Mouse (Mus musculus) forebrain, postnatal 0 days (tissue): ENCODE results near the gene Pdzk1. TPM values are rescaled to one million over a fixed set of nuclear protein-coding genes. Genes with fewer than 3 reads are reported as not detected.

Experiments used
- ATAC-seq: fragments of 200-750 bp; cut with Nextera tagmentation; 2 replicates; pipeline ENCODE4 v1.8.0; 2017; ENCODE audit warnings: mild to moderate bottlenecking, moderate library complexity
- DNase-seq: peaks from one replicate; pipeline ENCODE4 v3.0.0-alpha.2; 2015
- H3K27ac ChIP-seq: fragments of 300-500 bp; sonication (generic); 2 replicates; pipeline ENCODE4 v1.5.1; 2014; ENCODE audit warnings: low read depth, mild to moderate bottlenecking, antibody characterized with exemption, low read length, moderate library complexity, mixed read lengths
- H3K27me3 ChIP-seq: fragments of 300-500 bp; sonication (generic); 2 replicates; pipeline ENCODE4 v1.6.1; 2014; ENCODE audit warnings: mild to moderate bottlenecking, low read length, mixed read lengths; ENCODE audit not compliant: insufficient read depth
- H3K36me3 ChIP-seq: fragments of 300-500 bp; sonication (generic); 2 replicates; pipeline ENCODE4 v1.6.1; 2014; ENCODE audit warnings: mild to moderate bottlenecking, moderate library complexity; ENCODE audit not compliant: insufficient read depth
- H3K4me1 ChIP-seq: fragments of 300-500 bp; sonication (generic); 2 replicates; pipeline ENCODE4 v1.6.1; 2014; ENCODE audit warnings: antibody characterized with exemption; ENCODE audit not compliant: insufficient read depth
- H3K4me2 ChIP-seq: fragments of 300-500 bp; sonication (generic); 2 replicates; pipeline ENCODE4 v1.6.1; 2014; ENCODE audit warnings: low read depth, mild to moderate bottlenecking, moderate library complexity
- H3K4me3 ChIP-seq: fragments of 300-500 bp; sonication (generic); 2 replicates; pipeline ENCODE4 v1.5.1; 2014; ENCODE audit warnings: low read depth, low read length, mixed read lengths
- H3K9ac ChIP-seq: fragments of 300-500 bp; sonication (generic); 2 replicates; pipeline ENCODE4 v1.6.1; 2014; ENCODE audit warnings: mild to moderate bottlenecking
- H3K9me3 ChIP-seq: fragments of 300-500 bp; sonication (generic); 2 replicates; pipeline ENCODE4 v1.6.1; 2016; ENCODE audit warnings: low read length
- CTCF ChIP-seq: sonication (generic); IDR thresholded peaks from 2 replicates; pipeline ENCODE4 v1.5.1; 2016; ENCODE audit warnings: antibody characterized with exemption, control low read depth, low read depth
- WGBS: fragments of 180-500 bp; shearing (Covaris S2); extraction: QIAGEN DNeasy Blood & Tissue Kit; methylation state at CpG from one replicate; pipeline ENCODE4 v1.1.7; 2014; 5-methylcytosine and 5-hydroxymethylcytosine counted together
- polyA plus RNA-seq: library from polyadenylated mRNA; unstranded; fragments of >200 nt; fragmentation: Nextera tagmentation; extraction: Ambion mirVana; gene quantifications from 2 replicates; pipeline ENCODE4 v1.2.1, GENCODE M21; 2015
- total RNA-seq: library from RNA; depleted of rRNA; stranded (reverse); fragments of >200 nt; gene quantifications from 2 replicates; pipeline ENCODE4 v1.2.3, GENCODE M21; 2014

The Pdzk1 gene
- total and polyA plus RNA-seq, 2 experiments from 2014 or later: 0.19 TPM; not detected in 1

DNA sequence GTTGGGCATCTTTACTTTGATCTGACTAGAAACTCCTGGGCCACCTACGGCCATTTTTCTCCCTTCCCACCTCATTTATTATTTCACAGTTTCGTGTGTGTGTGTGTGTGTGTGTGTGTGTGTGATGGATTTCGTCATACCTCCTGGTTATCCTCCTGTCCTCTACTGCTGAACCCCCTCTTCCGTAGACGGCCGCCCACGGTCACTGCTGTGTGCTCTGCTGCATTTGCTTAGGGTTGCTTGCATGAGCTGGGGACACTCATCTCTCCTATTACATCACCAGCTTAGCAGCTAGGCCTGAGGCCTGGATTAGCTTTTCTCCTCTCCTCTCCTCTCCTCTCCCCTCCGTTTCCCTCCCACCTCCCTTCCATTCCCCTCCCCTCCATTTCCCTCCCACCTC is 19.4 kb downstream of the Pdzk1 start:
- Histone ChIP-seq H3K36me3 (no peaks in the 10 kb centered on the region), H3K9ac (no peak overlapping the region), H3K27ac (no peak overlapping the region), H3K4me2 (no peak overlapping the region), H3K27me3 (no peaks in the 10 kb centered on the region), H3K4me3 (no peak overlapping the region), H3K4me1 (no peaks in the 10 kb centered on the region), H3K9me3 (no peaks in the 10 kb centered on the region)
- no peak for TF ChIP-seq CTCF
- no peak for DNase-seq
- no peak for ATAC-seq
- 85% methylated on average over 7 of the region's 8 CpGs for WGBS

DNA sequence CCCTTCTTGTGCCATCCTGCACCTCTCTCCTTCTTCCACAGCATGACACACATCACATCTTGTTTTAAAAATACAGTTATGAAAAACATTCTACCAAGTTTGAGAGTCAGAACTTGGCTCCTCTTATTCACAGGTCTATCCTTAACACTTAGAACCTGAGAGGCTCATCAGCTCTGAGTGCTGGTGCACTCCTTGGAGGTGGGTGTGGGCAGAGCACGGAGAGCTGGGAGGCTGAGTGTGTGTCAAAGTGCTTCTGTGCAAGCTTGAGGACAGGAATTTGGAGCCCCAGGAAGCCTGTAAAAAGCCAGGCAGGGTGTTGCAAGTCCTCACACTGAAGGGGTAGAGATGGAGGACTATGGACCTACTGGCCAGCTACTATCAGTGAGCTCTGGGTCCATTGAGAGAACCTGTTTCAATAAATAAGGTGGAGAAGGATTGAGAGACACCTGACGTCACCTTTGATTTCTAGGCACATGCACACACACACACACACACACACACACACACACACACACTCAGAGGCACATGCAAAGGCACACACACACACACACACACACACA is 20.2 kb downstream of the Pdzk1 start:
- no peak overlapping the region for H3K4me2 ChIP-seq
- no peak for ATAC-seq
- H3K27me3 ChIP-seq: no peaks in the 10 kb centered on the region
- no peak for DNase-seq
- no peak overlapping the region for H3K27ac ChIP-seq
- H3K9me3 ChIP-seq: no peaks in the 10 kb centered on the region
- TF ChIP-seq CTCF: no peak
- no peak overlapping the region for H3K4me3 ChIP-seq
- H3K9ac ChIP-seq: no peak overlapping the region
- H3K36me3 ChIP-seq: no peaks in the 10 kb centered on the region
- WGBS: 90% methylated on average over 2 of the region's 2 CpGs
- no peaks in the 10 kb centered on the region for H3K4me1 ChIP-seq

DNA sequence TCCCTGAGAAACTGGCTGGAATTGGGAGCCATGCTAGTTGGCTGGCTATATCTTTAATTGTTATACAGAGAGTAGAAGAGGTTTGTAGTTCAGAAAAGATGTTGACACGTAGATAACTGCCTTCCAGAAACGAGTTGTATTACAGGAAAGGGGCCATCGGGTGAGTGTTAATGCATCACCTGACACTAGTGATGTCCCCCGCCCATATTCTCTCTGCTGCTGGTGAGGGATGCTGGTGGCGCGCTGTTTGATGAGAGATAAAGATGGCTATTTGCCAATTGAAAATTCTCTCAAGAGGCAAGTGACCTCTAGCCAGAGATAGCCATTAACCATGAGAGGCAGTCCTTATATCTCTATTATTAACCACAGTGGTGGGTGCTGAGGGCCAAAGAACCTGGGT is 23.5 kb downstream of the Pdzk1 start:
- no peak overlapping the region for H3K27ac ChIP-seq
- no peak overlapping the region for H3K4me2 ChIP-seq
- ATAC-seq: no peak
- H3K36me3 ChIP-seq: no peaks in the 10 kb centered on the region
- TF ChIP-seq CTCF: no peak
- no peak overlapping the region for H3K9ac ChIP-seq
- no peak overlapping the region for H3K4me3 ChIP-seq
- no peak for DNase-seq
- WGBS: 81% methylated on average over 6 of the region's 6 CpGs
- H3K27me3 ChIP-seq: no peaks in the 10 kb centered on the region
- no peaks in the 10 kb centered on the region for H3K4me1 ChIP-seq
- no peaks in the 10 kb centered on the region for H3K9me3 ChIP-seq

DNA sequence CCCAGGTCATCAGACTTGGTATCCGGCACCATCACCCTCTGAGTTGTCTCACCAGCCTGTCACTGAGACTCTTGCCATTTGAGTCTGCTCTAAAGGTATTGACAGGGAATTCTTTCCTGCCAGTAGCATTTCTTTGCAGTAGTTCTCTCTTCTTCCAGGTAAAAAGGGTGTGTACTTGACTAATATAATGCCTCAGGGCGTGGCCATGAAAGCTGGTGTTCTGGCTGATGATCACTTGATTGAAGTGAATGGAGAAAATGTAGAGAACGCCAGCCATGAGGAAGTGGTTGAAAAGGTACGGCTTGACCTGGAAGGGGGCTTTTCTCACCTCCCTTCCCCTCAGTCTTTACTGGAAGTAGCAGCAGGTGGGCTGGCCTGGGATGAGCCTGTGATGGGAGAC is 25.3 kb downstream of the Pdzk1 start:
- H3K27ac ChIP-seq: no peak overlapping the region
- ATAC-seq: no peak
- 90% methylated on average over 4 of the region's 4 CpGs for WGBS

DNA sequence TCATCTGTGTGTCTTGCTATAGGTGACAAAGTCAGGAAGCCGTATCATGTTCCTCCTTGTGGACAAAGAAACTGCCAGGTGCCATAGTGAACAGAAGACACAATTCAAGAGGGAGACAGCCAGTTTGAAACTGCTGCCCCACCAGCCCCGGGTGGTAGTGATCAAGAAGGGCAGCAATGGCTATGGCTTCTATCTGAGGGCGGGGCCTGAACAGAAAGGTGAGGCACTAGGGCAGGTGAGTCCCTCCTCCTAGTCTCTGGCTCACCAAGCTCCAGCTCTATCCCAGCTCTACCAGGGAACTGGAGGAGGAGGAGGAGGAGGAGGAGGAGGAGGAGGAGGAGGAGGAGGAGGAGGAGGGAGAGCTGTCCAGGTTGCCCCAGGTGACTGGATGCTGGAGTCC is 26.7 kb downstream of the Pdzk1 start:
- no peaks in the 10 kb centered on the region for H3K9me3 ChIP-seq
- no peak overlapping the region for H3K9ac ChIP-seq
- no peak for DNase-seq
- no peak for ATAC-seq
- H3K4me3 ChIP-seq: no peak overlapping the region
- H3K27me3 ChIP-seq: no peaks in the 10 kb centered on the region
- no peaks in the 10 kb centered on the region for H3K4me1 ChIP-seq
- peaks cover 7% of the 10 kb centered on the region; the same call in 1 of the 2 replicates for H3K36me3 ChIP-seq
- H3K27ac ChIP-seq: no peak overlapping the region
- TF ChIP-seq CTCF: no peak
- WGBS: 90% methylated on average over 3 of the region's 3 CpGs
- no peak overlapping the region for H3K4me2 ChIP-seq

More for the DNA sequence above, 25.3 kb downstream of the Pdzk1 start:
- Histone ChIP-seq H3K36me3 (no peaks in the 10 kb centered on the region), H3K9me3 (no peaks in the 10 kb centered on the region), H3K27me3 (no peaks in the 10 kb centered on the region), H3K9ac (no peak overlapping the region), H3K4me1 (no peaks in the 10 kb centered on the region), H3K4me2 (no peak overlapping the region), H3K4me3 (no peak overlapping the region)
- no peak for DNase-seq
- TF ChIP-seq CTCF: no peak

DNA sequence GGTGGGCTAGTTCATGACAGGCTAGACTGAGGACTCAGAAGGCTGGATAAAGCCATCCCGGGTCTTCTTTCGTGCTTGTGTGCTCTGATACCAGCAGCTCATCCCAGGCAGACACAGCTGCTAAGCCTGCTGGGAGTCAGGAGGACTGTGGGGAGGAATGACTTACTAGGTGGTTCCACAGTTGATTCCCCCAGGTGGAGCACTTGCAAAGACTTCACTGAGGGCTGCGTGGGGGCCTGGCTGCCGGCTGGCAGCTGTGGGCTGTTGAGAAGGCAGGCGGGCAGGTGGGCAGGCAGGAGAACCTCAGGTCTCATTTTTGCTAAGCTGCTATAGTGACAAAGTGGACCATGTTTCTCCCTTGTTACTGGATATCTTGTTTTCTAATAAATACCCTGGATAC is 31.4 kb downstream of the Pdzk1 start:
- H3K9ac ChIP-seq: no peak overlapping the region
- DNase-seq (no peak), ATAC-seq (no peak)
- no peak for TF ChIP-seq CTCF
- H3K9me3 ChIP-seq: no peaks in the 10 kb centered on the region
- H3K4me1 ChIP-seq: no peaks in the 10 kb centered on the region
- WGBS: 94% methylated on average over 5 of the region's 5 CpGs
- H3K4me3 ChIP-seq: no peak overlapping the region
- peaks cover 7% of the 10 kb centered on the region; the same call in 1 of the 2 replicates for H3K36me3 ChIP-seq
- H3K27ac ChIP-seq: no peak overlapping the region
- no peaks in the 10 kb centered on the region for H3K27me3 ChIP-seq
- H3K4me2 ChIP-seq: no peak overlapping the region

DNA sequence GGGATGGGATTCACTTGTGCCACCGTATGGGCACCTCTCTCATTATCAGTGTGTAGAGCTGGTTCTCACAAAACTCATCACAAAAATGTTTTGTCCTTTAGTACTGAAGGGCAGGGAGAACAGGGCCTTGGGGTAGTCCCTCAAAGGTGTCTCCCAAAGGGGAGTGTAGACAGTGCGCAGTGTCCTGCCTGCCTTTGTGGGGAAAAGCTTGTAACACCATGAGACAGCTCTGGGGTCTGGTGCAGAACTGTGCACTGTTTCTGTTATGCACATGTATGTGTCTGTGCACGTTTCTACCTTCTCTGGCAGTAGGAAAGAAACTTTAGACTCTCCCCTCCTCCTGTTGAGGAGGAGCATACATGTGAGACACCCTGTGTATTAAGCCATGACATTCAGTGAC is 38.8 kb downstream of the Pdzk1 start:
- Histone ChIP-seq H3K27ac (no peak overlapping the region), H3K27me3 (no peaks in the 10 kb centered on the region), H3K4me2 (no peak overlapping the region), H3K4me3 (no peak overlapping the region), H3K9me3 (no peaks in the 10 kb centered on the region), H3K36me3 (peaks cover 50% of the 10 kb centered on the region), H3K4me1 (no peaks in the 10 kb centered on the region), H3K9ac (no peak overlapping the region)
- ATAC-seq: no peak
- no peak for TF ChIP-seq CTCF
- WGBS: 91% methylated on average over 3 of the region's 3 CpGs
- DNase-seq: no peak
